Mouse (Mus musculus) skeletal muscle tissue, postnatal 0 days (tissue): ENCODE data around the gene 1700001L19Rik. TPM values are rescaled to one million over a fixed set of nuclear protein-coding genes. Genes with fewer than 3 reads are reported as not detected.

Source experiments
- polyA plus RNA-seq: library from polyadenylated mRNA; unstranded; fragments of >200 nt; fragmentation: Nextera tagmentation; extraction: Ambion mirVana; gene quantifications from 2 replicates; pipeline ENCODE4 v1.2.1, GENCODE M21; 2015

1700001L19Rik gene
- polyA plus RNA-seq: 0.22 TPM in 1 of 2 replicates, not detected in the other

DNA sequence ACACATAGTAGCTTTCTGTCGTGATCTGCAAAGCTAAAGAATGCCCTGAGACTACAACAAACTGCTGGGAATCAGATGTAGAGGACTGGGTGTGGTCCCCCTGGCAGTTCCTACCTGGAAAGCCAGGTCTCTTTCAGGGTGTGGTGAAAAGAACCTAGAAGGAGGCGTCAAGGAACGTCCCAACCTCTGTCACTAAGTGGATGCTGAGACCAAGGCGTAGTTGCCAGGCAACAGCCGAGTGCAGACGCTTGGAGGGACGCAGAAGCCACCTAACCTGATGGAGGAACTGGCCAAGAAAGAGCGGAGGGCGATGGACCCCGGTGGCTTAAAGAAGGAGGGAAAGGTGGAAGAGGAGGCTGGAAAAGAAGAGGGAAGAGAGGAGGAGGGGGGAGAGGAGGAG is at the start of gene 1700001L19Rik:
TSS of gene 1700001L19Rik (plus strand) at position 223 of the 400 bp plus-strand sequence.

DNA sequence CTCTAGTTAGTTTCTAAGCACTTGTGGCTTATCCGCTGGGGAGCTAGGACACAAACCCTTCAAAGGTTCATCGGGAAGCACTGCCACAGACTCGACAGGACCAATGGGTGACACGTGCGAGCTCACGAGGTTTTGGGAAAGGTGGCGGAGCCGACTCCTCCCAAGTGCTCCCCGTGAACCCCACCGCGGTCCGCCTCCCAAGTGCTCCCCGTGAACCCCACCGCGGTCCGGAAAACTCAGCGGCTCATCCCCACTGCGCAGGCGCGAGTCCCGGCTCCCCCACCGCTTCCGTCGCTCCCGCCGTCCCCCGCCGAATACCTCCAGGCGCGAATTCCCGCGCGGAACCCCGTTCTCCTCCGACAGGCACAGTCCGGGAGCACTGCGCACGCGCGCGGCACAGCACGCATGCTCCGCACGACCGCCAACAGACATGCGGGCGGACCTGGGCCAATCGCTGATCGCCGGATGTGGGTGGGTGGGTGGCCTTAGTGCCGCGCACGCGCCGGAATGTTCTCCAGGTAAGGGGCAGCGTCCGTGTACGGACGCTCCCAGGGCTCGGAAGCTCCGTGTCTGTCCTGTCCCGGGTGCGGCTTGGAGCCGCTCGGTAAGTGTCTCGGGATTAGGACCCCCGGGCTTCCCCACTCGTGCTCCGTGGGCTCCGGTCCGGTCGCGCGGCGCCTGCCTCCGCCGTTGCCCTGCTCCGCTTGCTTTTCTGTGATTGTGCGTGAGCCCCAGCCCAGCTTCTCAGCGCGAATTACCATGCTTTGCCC is 15.3 kb upstream of the 1700001L19Rik start, which contains the start of the genes Mtrr and Fastkd3:
TSS of gene Mtrr (minus strand) at position 403 of the 770 bp plus-strand sequence.
TSS of gene Fastkd3 (plus strand) at position 488 of the 770 bp plus-strand sequence.

Other genes with a start within 250 kb of the 1700001L19Rik start
- gene Mtrr, start 15.3 kb upstream of the 1700001L19Rik start, polyA plus RNA-seq: 11.5 and 11.8 TPM in 2 replicates
- gene Fastkd3, start 15.2 kb upstream of the 1700001L19Rik start, polyA plus RNA-seq: 12.9 and 15.9 TPM in 2 replicates